Mouse (Mus musculus): ENCODE measurements at regions not wholly inside any gene's neighbourhood (a gene's known extent, or its start where the extent isn't known, plus 50 kb on each side); places are given as distances from the start of the nearest gene placed in this dataset.
A peak's percentile ranks its signal among the peaks of the same experiment; 100 is the strongest.

GRCm38 (mm10) chr14:76217571-76218256, 107.0 kb downstream of the Nufip1 start:
- WGBS, result 89% methylated on average over 8 of the region's 8 CpGs
- no peak overlapping the region for H3K4me2 ChIP-seq
- H3K36me3 ChIP-seq (ENCODE audit: control insufficient read depth, insufficient read depth, low read length), result no peaks in the 10 kb centered on the region
- no peaks in the 10 kb centered on the region for H3K27me3 ChIP-seq (replicated peaks; ENCODE audit: control insufficient read depth, insufficient read depth, low read length)
- DNase-seq (ENCODE audit: low spot score), result no peak
- no peak overlapping the region for H3K4me3 ChIP-seq (ENCODE audit: low read depth, low read length)
- no peak overlapping the region for H3K27ac ChIP-seq (ENCODE audit: low read depth, low read length)
- H3K4me1 ChIP-seq (replicated peaks; ENCODE audit: control insufficient read depth, insufficient read depth, low read length), result 0 out of 2 replicates have a peak, but pooled peaks cover 5% of the 10 kb centered on the region
- ATAC-seq (replicated peaks; ENCODE audit: low FRiP score), result no peak
- no peak overlapping the region for H3K9ac ChIP-seq (ENCODE audit: low read depth, low read length)
- H3K9me3 ChIP-seq (ENCODE audit: control insufficient read depth, low read length), result no peaks in the 10 kb centered on the region

DNA sequence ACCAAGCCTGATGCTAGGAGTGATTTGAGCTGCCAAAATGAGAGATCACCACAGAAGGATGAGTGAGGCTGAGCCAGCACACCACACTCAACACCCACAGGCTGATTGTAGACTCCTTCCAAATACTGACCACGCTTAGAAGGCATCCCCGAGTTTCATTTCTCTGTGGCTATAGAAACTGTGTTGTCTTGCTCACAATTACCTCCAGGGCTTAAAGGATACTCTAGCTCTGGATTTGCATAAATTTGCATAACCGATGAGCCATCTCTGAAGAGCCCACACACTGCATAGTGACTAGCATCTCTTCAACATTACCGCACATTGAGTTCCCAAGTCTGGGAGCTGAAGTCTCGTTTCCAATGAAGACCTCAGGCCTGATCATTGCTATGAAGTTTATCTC, 110.3 kb downstream of the Nufip1 start:
- ATAC-seq (replicated peaks; ENCODE audit: low FRiP score) (no peak), DNase-seq (ENCODE audit: low spot score) (no peak)
- H3K27me3 ChIP-seq (replicated peaks; ENCODE audit: control insufficient read depth, insufficient read depth, low read length), result no peaks in the 10 kb centered on the region
- no peak overlapping the region for H3K4me2 ChIP-seq
- no peak overlapping the region for H3K4me3 ChIP-seq (ENCODE audit: low read depth, low read length)
- no peak overlapping the region for H3K9ac ChIP-seq (ENCODE audit: low read depth, low read length)
- no peaks in the 10 kb centered on the region for H3K9me3 ChIP-seq (ENCODE audit: control insufficient read depth, low read length)
- WGBS, result 74% methylated on average over 5 of the region's 5 CpGs
- 0 out of 2 replicates have a peak, but pooled peaks cover 5% of the 10 kb centered on the region for H3K4me1 ChIP-seq (replicated peaks; ENCODE audit: control insufficient read depth, insufficient read depth, low read length)
- no peaks in the 10 kb centered on the region for H3K36me3 ChIP-seq (ENCODE audit: control insufficient read depth, insufficient read depth, low read length)
- H3K27ac ChIP-seq (ENCODE audit: low read depth, low read length), result no peak overlapping the region

DNA sequence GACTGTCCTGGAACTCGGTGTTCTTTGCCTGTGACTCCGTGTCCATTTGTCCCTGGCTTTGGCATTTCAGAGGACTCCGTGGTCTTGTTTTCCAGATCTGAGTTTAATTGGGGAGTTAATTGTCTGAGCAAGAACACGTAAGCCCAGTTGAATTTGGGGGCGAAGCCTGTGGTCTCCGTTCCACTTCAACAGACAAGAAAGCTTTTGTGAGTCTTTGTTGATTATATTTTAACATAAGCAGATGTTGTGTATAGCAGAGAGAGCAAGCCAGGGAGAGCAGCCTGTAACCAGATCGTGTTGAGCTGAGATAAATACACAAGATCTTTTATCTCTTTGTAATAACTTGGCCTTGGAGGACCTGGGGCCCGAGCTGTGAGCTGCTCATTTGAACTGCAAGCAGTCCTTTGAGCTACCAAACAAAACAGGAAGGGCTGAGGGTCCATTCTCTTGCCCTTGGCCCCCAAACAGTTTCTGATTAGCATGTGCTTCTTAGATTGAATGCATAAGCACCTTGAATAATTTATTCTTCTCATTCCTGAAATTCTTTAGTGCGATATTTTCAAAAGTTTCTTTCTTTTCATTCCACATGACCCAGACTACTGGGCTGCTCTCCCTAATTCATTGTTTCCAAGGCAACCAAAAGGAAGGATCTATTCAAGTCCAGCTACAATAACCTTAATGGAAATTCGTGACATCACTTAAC, 111.1 kb downstream of the Nufip1 start:
- Histone ChIP-seq H3K4me1 (replicated peaks; ENCODE audit: control insufficient read depth, insufficient read depth, low read length) (0 out of 2 replicates have a peak, but pooled peaks cover 5% of the 10 kb centered on the region), H3K27ac (ENCODE audit: low read depth, low read length) (no peak overlapping the region), H3K4me3 (ENCODE audit: low read depth, low read length) (no peak overlapping the region), H3K4me2 (no peak overlapping the region), H3K27me3 (replicated peaks; ENCODE audit: control insufficient read depth, insufficient read depth, low read length) (no peaks in the 10 kb centered on the region), H3K9me3 (ENCODE audit: control insufficient read depth, low read length) (no peaks in the 10 kb centered on the region), H3K36me3 (ENCODE audit: control insufficient read depth, insufficient read depth, low read length) (no peaks in the 10 kb centered on the region), H3K9ac (ENCODE audit: low read depth, low read length) (no peak overlapping the region)
- 66% methylated on average over 10 of the region's 10 CpGs for WGBS
- no peak for DNase-seq (ENCODE audit: low spot score)
- ATAC-seq (replicated peaks; ENCODE audit: low FRiP score), result peak; percentile 74

DNA sequence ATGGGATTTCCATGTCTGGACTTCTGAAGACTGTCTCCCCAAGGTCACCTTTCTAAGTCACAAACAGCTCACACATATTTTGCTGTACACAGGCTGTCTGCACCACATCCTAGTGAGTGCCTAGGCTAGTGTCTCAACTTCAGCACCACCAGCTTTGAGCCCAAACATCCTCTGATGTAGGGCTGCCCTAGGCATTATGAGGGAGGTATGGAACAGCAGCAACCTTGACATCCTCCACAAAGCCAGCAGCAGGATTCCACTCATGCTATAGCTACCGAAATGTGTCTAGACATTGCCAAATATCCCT, 111.6 kb downstream of the Nufip1 start:
- Histone ChIP-seq H3K27me3 (replicated peaks; ENCODE audit: control insufficient read depth, insufficient read depth, low read length) (no peaks in the 10 kb centered on the region), H3K27ac (ENCODE audit: low read depth, low read length) (no peak overlapping the region), H3K4me3 (ENCODE audit: low read depth, low read length) (no peak overlapping the region), H3K9me3 (ENCODE audit: control insufficient read depth, low read length) (no peaks in the 10 kb centered on the region), H3K9ac (ENCODE audit: low read depth, low read length) (no peak overlapping the region), H3K4me2 (no peak overlapping the region), H3K36me3 (ENCODE audit: control insufficient read depth, insufficient read depth, low read length) (no peaks in the 10 kb centered on the region), H3K4me1 (replicated peaks; ENCODE audit: control insufficient read depth, insufficient read depth, low read length) (0 out of 2 replicates have a peak, but pooled peaks cover 5% of the 10 kb centered on the region)
- ATAC-seq (replicated peaks; ENCODE audit: low FRiP score) (no peak), DNase-seq (ENCODE audit: low spot score) (no peak)
- WGBS, result 100% methylated on average over 1 of the region's 1 CpGs

DNA sequence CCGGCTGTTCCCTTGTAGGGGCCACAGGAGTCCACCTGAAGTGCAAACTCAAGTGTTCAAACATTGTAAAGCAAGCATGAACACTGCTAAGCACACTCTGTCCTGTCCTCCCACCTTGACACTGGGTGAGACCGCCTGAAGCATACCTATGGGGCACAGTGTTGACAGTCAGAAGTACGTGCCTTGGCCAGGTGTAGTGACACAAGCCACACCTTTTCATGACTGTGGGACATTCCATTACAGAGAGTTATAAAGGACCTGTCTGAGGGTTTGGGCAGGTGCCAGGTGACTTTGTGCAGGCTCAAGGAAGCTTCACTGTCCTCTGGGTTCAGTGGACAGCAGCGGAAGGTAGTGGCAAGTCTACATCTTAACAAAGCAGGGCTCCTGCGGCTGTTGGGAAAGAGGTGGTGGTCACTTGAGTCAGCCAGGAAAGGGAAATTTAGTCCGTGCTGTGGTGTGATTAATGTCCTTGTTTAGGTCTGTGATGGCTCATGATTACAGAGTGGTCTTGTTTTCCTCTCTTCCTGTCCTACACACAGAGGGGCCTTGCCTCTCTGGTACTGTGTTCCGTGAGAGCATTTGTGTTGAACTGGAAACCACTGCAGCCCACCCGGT, 112.5 kb downstream of the Nufip1 start:
- Histone ChIP-seq H3K27ac (ENCODE audit: low read depth, low read length) (no peak overlapping the region), H3K27me3 (replicated peaks; ENCODE audit: control insufficient read depth, insufficient read depth, low read length) (no peaks in the 10 kb centered on the region), H3K36me3 (ENCODE audit: control insufficient read depth, insufficient read depth, low read length) (no peaks in the 10 kb centered on the region), H3K4me3 (ENCODE audit: low read depth, low read length) (no peak overlapping the region), H3K4me2 (no peak overlapping the region), H3K9ac (ENCODE audit: low read depth, low read length) (no peak overlapping the region), H3K9me3 (ENCODE audit: control insufficient read depth, low read length) (no peaks in the 10 kb centered on the region), H3K4me1 (replicated peaks; ENCODE audit: control insufficient read depth, insufficient read depth, low read length) (peaks cover 10% of the 10 kb centered on the region)
- ATAC-seq (replicated peaks; ENCODE audit: low FRiP score) (no peak), DNase-seq (ENCODE audit: low spot score) (no peak)
- WGBS, result 72% methylated on average over 8 of the region's 8 CpGs

DNA sequence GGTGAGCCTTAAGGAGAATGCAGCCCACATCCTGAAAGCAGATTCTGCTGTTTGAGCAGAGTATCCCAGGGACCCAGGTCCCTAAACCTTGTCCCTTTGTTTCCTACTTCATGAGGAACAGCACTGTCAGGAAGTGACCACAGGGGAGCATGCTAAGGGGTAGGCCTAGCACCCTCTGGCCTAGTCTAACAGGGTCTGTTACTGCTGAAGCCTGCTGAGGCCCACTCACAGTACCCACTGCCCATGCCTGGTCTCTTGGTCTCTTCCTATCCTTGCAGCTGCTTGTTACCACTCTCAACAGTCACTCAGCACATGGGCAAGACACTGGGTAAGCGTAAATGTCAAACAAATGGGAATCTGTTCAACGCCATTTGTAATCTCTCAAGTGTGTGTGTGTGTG, 113.2 kb downstream of the Nufip1 start:
- Histone ChIP-seq H3K4me3 (ENCODE audit: low read depth, low read length) (no peak overlapping the region), H3K9ac (ENCODE audit: low read depth, low read length) (no peak overlapping the region), H3K9me3 (ENCODE audit: control insufficient read depth, low read length) (no peaks in the 10 kb centered on the region), H3K27ac (ENCODE audit: low read depth, low read length) (no peak overlapping the region), H3K4me1 (replicated peaks; ENCODE audit: control insufficient read depth, insufficient read depth, low read length) (peaks cover 12% of the 10 kb centered on the region), H3K27me3 (replicated peaks; ENCODE audit: control insufficient read depth, insufficient read depth, low read length) (no peaks in the 10 kb centered on the region), H3K4me2 (no peak overlapping the region), H3K36me3 (ENCODE audit: control insufficient read depth, insufficient read depth, low read length) (no peaks in the 10 kb centered on the region)
- WGBS, result 83% methylated on average over 2 of the region's 2 CpGs
- no peak for ATAC-seq (replicated peaks; ENCODE audit: low FRiP score)
- DNase-seq (ENCODE audit: low spot score), result no peak

DNA sequence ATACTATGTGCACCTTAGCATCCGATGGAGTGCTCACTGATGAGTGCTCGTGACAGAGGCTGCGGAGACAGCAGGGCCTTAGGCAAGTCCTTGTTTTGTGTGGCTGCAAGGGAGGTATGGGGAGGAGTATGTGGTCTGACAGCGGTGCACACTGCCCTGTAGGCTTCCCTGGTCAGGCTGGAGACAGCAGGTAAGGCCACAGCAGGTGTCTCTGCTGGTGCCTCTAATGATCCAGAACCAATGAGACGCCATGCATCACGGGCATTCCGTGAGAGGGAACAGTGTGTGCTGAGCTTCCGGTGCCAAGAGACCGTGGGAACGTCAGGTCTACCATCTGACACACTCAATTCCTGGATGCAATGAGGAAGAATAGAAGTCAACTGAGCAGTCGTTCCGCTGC, 114.8 kb downstream of the Nufip1 start:
- Histone ChIP-seq H3K4me1 (replicated peaks; ENCODE audit: control insufficient read depth, insufficient read depth, low read length) (peaks cover 15% of the 10 kb centered on the region), H3K4me3 (ENCODE audit: low read depth, low read length) (no peak overlapping the region), H3K9ac (ENCODE audit: low read depth, low read length) (no peak overlapping the region), H3K9me3 (ENCODE audit: control insufficient read depth, low read length) (no peaks in the 10 kb centered on the region), H3K27ac (ENCODE audit: low read depth, low read length) (no peak overlapping the region), H3K27me3 (replicated peaks; ENCODE audit: control insufficient read depth, insufficient read depth, low read length) (no peaks in the 10 kb centered on the region), H3K4me2 (no peak overlapping the region), H3K36me3 (ENCODE audit: control insufficient read depth, insufficient read depth, low read length) (no peaks in the 10 kb centered on the region)
- DNase-seq (ENCODE audit: low spot score) (no peak), ATAC-seq (replicated peaks; ENCODE audit: low FRiP score) (no peak)
- WGBS, result 85% methylated on average over 11 of the region's 12 CpGs

- no peak for DNase-seq (ENCODE audit: low spot score)
- Histone ChIP-seq H3K4me1 (replicated peaks; ENCODE audit: control insufficient read depth, insufficient read depth, low read length) (peaks cover 13% of the 10 kb centered on the region), H3K4me2 (no peak overlapping the region), H3K27me3 (replicated peaks; ENCODE audit: control insufficient read depth, insufficient read depth, low read length) (no peaks in the 10 kb centered on the region), H3K9ac (ENCODE audit: low read depth, low read length) (no peak overlapping the region), H3K27ac (ENCODE audit: low read depth, low read length) (no peak overlapping the region), H3K9me3 (ENCODE audit: control insufficient read depth, low read length) (no peaks in the 10 kb centered on the region), H3K36me3 (ENCODE audit: control insufficient read depth, insufficient read depth, low read length) (no peaks in the 10 kb centered on the region), H3K4me3 (ENCODE audit: low read depth, low read length) (no peak overlapping the region)
- 71% methylated on average over 4 of the region's 4 CpGs for WGBS
- ATAC-seq (replicated peaks; ENCODE audit: low FRiP score), result no peak
Observed at GRCm38 (mm10) chr14:76226621-76227297, 116.1 kb downstream of the Nufip1 start.

Data from liver, embryonic 11.5 days (tissue).